Mouse (Mus musculus) midbrain, postnatal 0 days (tissue): ENCODE data around the gene Xrcc5. TPM values are rescaled to one million over a fixed set of nuclear protein-coding genes. Genes with fewer than 3 reads are reported as not detected.

ENCODE experiments used
- ATAC-seq: fragments of 200-750 bp; cut with Nextera tagmentation; 2 replicates; pipeline ENCODE4 v1.8.0; 2017; ENCODE audit warnings: moderate number of reproducible peaks, mild to moderate bottlenecking, moderate TSS enrichment, moderate library complexity; ENCODE audit not compliant: low FRiP score
- DNase-seq: peaks from one replicate; pipeline ENCODE4 v3.0.0-alpha.2; 2015; ENCODE audit warnings: low spot score
- H3K27ac ChIP-seq: fragments of 300-500 bp; sonication (generic); 2 replicates; pipeline ENCODE4 v1.5.1; 2014; ENCODE audit warnings: low read depth, mild to moderate bottlenecking, low read length, mixed read lengths
- H3K27me3 ChIP-seq: fragments of 300-500 bp; sonication (generic); 2 replicates; pipeline ENCODE4 v1.6.1; 2014; ENCODE audit warnings: low read length, control low read depth, mixed read lengths; ENCODE audit not compliant: insufficient read depth
- H3K36me3 ChIP-seq: fragments of 300-500 bp; sonication (generic); 2 replicates; pipeline ENCODE4 v1.6.1; 2014; ENCODE audit warnings: low read length, control low read depth, mixed read lengths; ENCODE audit not compliant: insufficient read depth
- H3K4me1 ChIP-seq: fragments of 300-500 bp; sonication (generic); 2 replicates; pipeline ENCODE4 v1.6.1; 2014; ENCODE audit warnings: mild to moderate bottlenecking, control low read depth, antibody characterized with exemption, low read length, mixed read lengths; ENCODE audit not compliant: insufficient read depth
- H3K4me2 ChIP-seq: fragments of 300-500 bp; sonication (generic); 2 replicates; pipeline ENCODE4 v1.6.1; 2014; ENCODE audit warnings: low read depth, mild to moderate bottlenecking, low read length, mixed read lengths; ENCODE audit not compliant: poor library complexity, severe bottlenecking
- H3K4me3 ChIP-seq: fragments of 300-500 bp; sonication (generic); 2 replicates; pipeline ENCODE4 v1.5.1; 2014; ENCODE audit warnings: low read depth, mild to moderate bottlenecking, low read length, moderate library complexity
- H3K9ac ChIP-seq: fragments of 300-500 bp; sonication (generic); replicated peaks from 2 replicates; pipeline ENCODE4 v1.6.1; 2014; ENCODE audit warnings: mild to moderate bottlenecking, low read length, moderate library complexity, mixed read lengths; ENCODE audit not compliant: poor library complexity, severe bottlenecking
- H3K9me3 ChIP-seq: fragments of 300-500 bp; sonication (generic); 2 replicates; pipeline ENCODE4 v1.6.1; 2016; ENCODE audit warnings: low read length, control low read depth
- CTCF ChIP-seq: IDR thresholded peaks from 2 replicates; pipeline ENCODE4 v1.5.1; 2016; ENCODE audit warnings: antibody characterized with exemption, mild to moderate bottlenecking
- WGBS: fragments of 180-500 bp; shearing (Covaris S2); extraction: QIAGEN DNeasy Blood & Tissue Kit; methylation state at CpG from one replicate; pipeline ENCODE4 v1.1.7; 2014; 5-methylcytosine and 5-hydroxymethylcytosine counted together
- polyA plus RNA-seq: library from polyadenylated mRNA; unstranded; fragments of >200 nt; fragmentation: Nextera tagmentation; extraction: Ambion mirVana; gene quantifications from 2 replicates; pipeline ENCODE4 v1.2.1, GENCODE M21; 2015
- total RNA-seq: library from RNA; depleted of rRNA; stranded (reverse); fragments of >200 nt; gene quantifications from 2 replicates; pipeline ENCODE4 v1.2.3, GENCODE M21; 2014

Gene Xrcc5
- total and polyA plus RNA-seq, 2 experiments from 2014 or later, result 8.3 to 11.1 TPM

- DNase-seq (no peak), ATAC-seq (no peak)
- TF ChIP-seq CTCF, result peak; percentile 35
- H3K27ac ChIP-seq, result no peak overlapping the region
- H3K36me3 ChIP-seq, result no peaks in the 10 kb centered on the region
- H3K4me1 ChIP-seq, result 0 out of 2 replicates have a peak, but pooled peaks cover 4% of the 10 kb centered on the region
- no peak overlapping the region for H3K9ac ChIP-seq
- no peak overlapping the region for H3K4me2 ChIP-seq
- H3K9me3 ChIP-seq, result no peaks in the 10 kb centered on the region
- WGBS, result 99% methylated on average over 3 of the region's 3 CpGs
- H3K27me3 ChIP-seq, result no peaks in the 10 kb centered on the region
- H3K4me3 ChIP-seq, result no peak overlapping the region
Observed at GRCm38 (mm10) chr1:72380544-72380943, 73.3 kb downstream of the Xrcc5 start.

GRCm38 (mm10) chr1:72383056-72383455 lies 75.8 kb downstream of the Xrcc5 start:
- no peak for ATAC-seq
- Histone ChIP-seq H3K4me2 (no peak overlapping the region), H3K36me3 (no peaks in the 10 kb centered on the region), H3K27me3 (no peaks in the 10 kb centered on the region), H3K9ac (no peak overlapping the region), H3K27ac (no peak overlapping the region), H3K4me3 (no peak overlapping the region), H3K4me1 (0 out of 2 replicates have a peak, but pooled peaks cover 4% of the 10 kb centered on the region), H3K9me3 (no peaks in the 10 kb centered on the region)
- no peak for TF ChIP-seq CTCF
- WGBS, result 87% methylated on average over 7 of the region's 7 CpGs
- peak; percentile 21 for DNase-seq

GRCm38 (mm10) chr1:72383651-72384050 lies 76.4 kb downstream of the Xrcc5 start:
- no peak overlapping the region for H3K9ac ChIP-seq
- H3K4me3 ChIP-seq, result no peak overlapping the region
- 0 out of 2 replicates have a peak, but pooled peaks cover 4% of the 10 kb centered on the region for H3K4me1 ChIP-seq
- no peaks in the 10 kb centered on the region for H3K36me3 ChIP-seq
- 78% methylated on average over 5 of the region's 5 CpGs for WGBS
- peak; percentile 42 for DNase-seq
- no peaks in the 10 kb centered on the region for H3K27me3 ChIP-seq
- H3K27ac ChIP-seq, result no peak overlapping the region
- H3K9me3 ChIP-seq, result no peaks in the 10 kb centered on the region
- no peak overlapping the region for H3K4me2 ChIP-seq
- ATAC-seq, result no peak
- peak; percentile 20; the same call in 1 of the 2 replicates for TF ChIP-seq CTCF

GRCm38 (mm10) chr1:72390420-72390819 lies 83.2 kb downstream of the Xrcc5 start:
- Histone ChIP-seq H3K4me3 (no peak overlapping the region), H3K27me3 (no peaks in the 10 kb centered on the region), H3K36me3 (0 out of 2 replicates have a peak, but pooled peaks cover 2% of the 10 kb centered on the region), H3K9me3 (no peaks in the 10 kb centered on the region), H3K27ac (no peak overlapping the region), H3K4me2 (no peak overlapping the region), H3K4me1 (no peaks in the 10 kb centered on the region), H3K9ac (no peak overlapping the region)
- ATAC-seq (no peak), DNase-seq (no peak)
- WGBS, result 50% methylated on average over 4 of the region's 4 CpGs
- TF ChIP-seq CTCF, result no peak

DNA sequence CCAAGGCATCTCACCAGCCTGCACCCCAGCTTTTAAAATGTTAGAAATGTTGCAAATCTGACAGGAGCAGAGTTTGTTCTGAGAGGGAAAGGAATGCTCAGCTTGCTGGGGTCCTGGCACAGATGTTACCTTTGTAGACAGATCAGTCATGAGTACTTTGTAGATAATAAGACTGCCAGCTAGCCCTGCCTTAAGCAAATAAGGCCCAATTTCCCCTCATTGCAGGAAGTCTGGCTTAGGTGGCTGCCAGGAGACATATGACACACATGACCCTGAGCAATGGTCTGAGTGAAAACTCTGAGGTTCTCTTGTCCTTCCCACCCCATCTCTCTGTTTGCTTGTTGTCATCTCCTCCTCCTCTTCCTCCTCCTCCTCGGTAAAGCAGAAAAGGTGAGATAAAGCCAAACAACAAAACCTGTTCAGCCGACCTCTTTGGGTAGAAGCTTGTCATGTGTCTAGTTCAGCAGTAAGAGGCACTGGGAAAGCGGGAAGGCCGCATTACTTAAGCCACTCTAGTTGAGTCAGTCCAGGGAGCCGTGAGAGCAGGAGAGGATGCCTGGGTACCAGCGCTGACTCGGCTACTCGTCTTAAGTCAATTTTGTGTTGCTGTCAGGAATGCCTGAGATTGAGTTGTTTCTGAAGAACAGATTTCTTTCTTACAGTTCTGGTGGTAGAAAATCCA lies 92.6 kb downstream of the Xrcc5 start:
- Histone ChIP-seq H3K27ac (no peak overlapping the region), H3K4me2 (no peak overlapping the region), H3K27me3 (no peaks in the 10 kb centered on the region), H3K9ac (no peak overlapping the region), H3K4me3 (no peak overlapping the region), H3K36me3 (0 out of 2 replicates have a peak, but pooled peaks cover 2% of the 10 kb centered on the region), H3K4me1 (no peaks in the 10 kb centered on the region), H3K9me3 (no peaks in the 10 kb centered on the region)
- no peak for ATAC-seq
- DNase-seq, result no peak
- TF ChIP-seq CTCF, result no peak
- WGBS, result 80% methylated on average over 8 of the region's 8 CpGs

- H3K9ac ChIP-seq, result no peak overlapping the region
- H3K4me3 ChIP-seq, result no peak overlapping the region
- no peak overlapping the region for H3K27ac ChIP-seq
- no peak overlapping the region for H3K4me2 ChIP-seq
- H3K9me3 ChIP-seq, result no peaks in the 10 kb centered on the region
- WGBS, result 88% methylated on average over 9 of the region's 9 CpGs
- H3K36me3 ChIP-seq, result no peaks in the 10 kb centered on the region
- no peaks in the 10 kb centered on the region for H3K27me3 ChIP-seq
- no peaks in the 10 kb centered on the region for H3K4me1 ChIP-seq
- TF ChIP-seq CTCF, result no peak
- no peak for ATAC-seq
- peak; percentile 73 for DNase-seq
Observed at GRCm38 (mm10) chr1:72400616-72401015, 93.4 kb downstream of the Xrcc5 start.
